In genomic region chr7:99213686-99214085, GRCm38 (mm10) we compare ENCODE assay signal across 20 mouse cellular contexts. TPM values are rescaled to one million over a fixed set of nuclear protein-coding genes. Genes with fewer than 3 reads are reported as not detected.
DNase-seq lines count a peak whose midpoint lies in the region; TF ChIP-seq lines count a peak whose summit lies in the region.
"Had no signal": no experiment of that assay in that cellular context is flagged by ENCODE, and none has a peak within 500 bp of the region (broad histone marks: within the 10 kb centered on the region; RNA-seq: fewer than 3 reads in every experiment).

No protein-coding gene starts in this region.

- no peak overlapping the region for H3K4me3 ChIP-seq in layer of hippocampus, adult 2 months
- H3K4me3 ChIP-seq in small intestine, adult 2 months (ENCODE audit: low read depth, low read length): no peak overlapping the region
- no peak overlapping the region for H3K4me3 ChIP-seq in heart, embryonic 10.5 days
- H3K4me3 ChIP-seq: embryonic facial prominence, embryonic 10.5 days; forebrain, embryonic 13.5 days; hindbrain, embryonic 10.5 days had no signal

- H3K9me3 ChIP-seq in heart, embryonic 10.5 days: no peaks in the 10 kb centered on the region
- H3K9me3 ChIP-seq: embryonic facial prominence, embryonic 10.5 days; forebrain, embryonic 13.5 days; G1E; hindbrain, embryonic 10.5 days had no signal

- TF ChIP-seq POLR2A in small intestine, adult 2 months (IDR thresholded peaks at IDR 0.05; ENCODE audit: low read depth, low read length): no peak

- peaks cover 37% of the 10 kb centered on the region for H3K4me1 ChIP-seq in small intestine, adult 2 months (ENCODE audit: control insufficient read depth, insufficient read depth, insufficient read length, low read length)
- H3K4me1 ChIP-seq in heart, embryonic 10.5 days: peaks cover 41% of the 10 kb centered on the region

- peak; percentile 35 to 72 for DNase-seq in layer of hippocampus, adult 18-20 months (ENCODE audit: low spot score in 2 of 2)
- DNase-seq in layer of hippocampus, postnatal 25 days (ENCODE audit: extremely low spot score in 1 of 2, low spot score in 1 of 2): no peak
- peak; percentile 42 to 43 for DNase-seq in layer of hippocampus, adult 2 months (ENCODE audit: low spot score in 2 of 2)
- DNase-seq in urinary bladder, postnatal 25 days (ENCODE audit: low spot score): no peak
- DNase-seq in heart, embryonic 10.5 days (ENCODE audit: low spot score): no peak
- DNase-seq: adrenal gland, adult 8-10 months; adrenal gland, postnatal 36 days; cerebellum, adult 11-12 months; cerebellum, adult 9-11 months; forebrain, postnatal 0 days; gastrocnemius, postnatal 36 days; heart, adult 18-20 months had no signal

- WGBS in small intestine, adult 2 months: 90% methylated on average over 2 of the region's 2 CpGs
- 79% methylated on average over 2 of the region's 2 CpGs for WGBS in heart, embryonic 10.5 days

- peak overlapping the region; percentile 77 for H3K27ac ChIP-seq in layer of hippocampus, adult 2 months
- H3K27ac ChIP-seq in small intestine, adult 2 months (ENCODE audit: insufficient read depth, low read depth, low read length): peak overlapping the region; percentile 92; the same call in 1 of the 2 replicates
- H3K27ac ChIP-seq in heart, embryonic 10.5 days: no peak overlapping the region
- H3K27ac ChIP-seq: embryonic facial prominence, embryonic 10.5 days; forebrain, embryonic 13.5 days; hindbrain, embryonic 10.5 days; hindbrain, embryonic 14.5 days had no signal

- H3K36me3 ChIP-seq in small intestine, adult 2 months (ENCODE audit: control insufficient read depth, insufficient read depth, low read length): peaks cover 3% of the 10 kb centered on the region
- H3K36me3 ChIP-seq in heart, embryonic 10.5 days: no peaks in the 10 kb centered on the region
- H3K36me3 ChIP-seq: G1E; hindbrain, embryonic 10.5 days had no signal

- TF ChIP-seq CTCF in layer of hippocampus, adult 2 months (conservative IDR thresholded peaks at IDR 0.05): no peak
- TF ChIP-seq CTCF in small intestine, adult 2 months (IDR thresholded peaks at IDR 0.05; ENCODE audit: extremely low read depth, insufficient read length, insufficient replicate concordance, low read depth, low read length): no peak

- no peaks in the 10 kb centered on the region for H3K27me3 ChIP-seq in small intestine, adult 2 months (ENCODE audit: control insufficient read depth, insufficient read depth, low read length)
- no peaks in the 10 kb centered on the region for H3K27me3 ChIP-seq in heart, embryonic 10.5 days (ENCODE audit: insufficient read depth, poor library complexity, severe bottlenecking)
- H3K27me3 ChIP-seq: forebrain, embryonic 13.5 days had no signal

RNA-seq across cellular contexts. Expression of gene Mogat2, which starts 24.7 kb away (rescaled TPM):
- total RNA-seq in layer of hippocampus, adult 18-20 months (2021): not detected
- total RNA-seq in layer of hippocampus, postnatal 25 days (2021): not detected
- not detected for total RNA-seq in layer of hippocampus, adult 2 months (2021)
- 377 and 652 TPM in 2 replicates for polyA plus RNA-seq in small intestine, adult 2 months (2012; rRNA removed)
- polyA plus RNA-seq in heart, embryonic 10.5 days (2016; fragmentation: Nextera tagmentation; extraction: Ambion mirVana): 11.1 and 30.6 TPM in 2 replicates
- total RNA-seq: G1E; gastrocnemius, adult 18-20 months; gastrocnemius, postnatal 36 days; heart, adult 18-20 months; heart, postnatal 25 days had no signal

RNA-seq across cellular contexts. Expression of gene Dgat2, which starts 31.2 kb away (rescaled TPM):
- total RNA-seq in layer of hippocampus, adult 18-20 months (2021): 10 to 100 TPM; 90.3 to 97.5 TPM
- 100 to 1,000 TPM; 100 to 121 TPM for total RNA-seq in layer of hippocampus, postnatal 25 days (2021)
- 100 to 1,000 TPM; 111 TPM for total RNA-seq in layer of hippocampus, adult 2 months (2021)
- polyA plus RNA-seq in small intestine, adult 2 months (2012; rRNA removed): 159 and 234 TPM in 2 replicates
- 12.5 and 24.3 TPM in 2 replicates for polyA plus RNA-seq in heart, embryonic 10.5 days (2016; fragmentation: Nextera tagmentation; extraction: Ambion mirVana)

RNA-seq across cellular contexts. Expression of gene Map6, which starts 53.6 kb away (rescaled TPM):
- total RNA-seq in layer of hippocampus, adult 18-20 months (2021): 100 to 1,000 TPM in 1 of 2 experiments, 10 to 100 TPM in 1; 99.7 to 105 TPM
- total RNA-seq in layer of hippocampus, postnatal 25 days (2021): 100 to 1,000 TPM; 102 to 107 TPM
- total RNA-seq in layer of hippocampus, adult 2 months (2021): 10 to 100 TPM; 96.6 to 98.6 TPM
- 1.1 and 1.2 TPM in 2 replicates for polyA plus RNA-seq in small intestine, adult 2 months (2012; rRNA removed)
- 2.1 and 2.3 TPM in 2 replicates for polyA plus RNA-seq in heart, embryonic 10.5 days (2016; fragmentation: Nextera tagmentation; extraction: Ambion mirVana)
- polyA plus RNA-seq: G1E had no signal

Comparison
In these comparisons a context has a peak if more than half of its experiments do, and no peak if none do; other contexts are left out.
1. DNase-seq: peak in layer of hippocampus, adult 18-20 months (2 of 2) and layer of hippocampus, adult 2 months (2 of 2); none in layer of hippocampus, postnatal 25 days (0 of 2), urinary bladder, postnatal 25 days (single experiment) and heart, embryonic 10.5 days (single experiment).